8 mouse cellular contexts compared by ENCODE assay signal in the genomic region with DNA sequence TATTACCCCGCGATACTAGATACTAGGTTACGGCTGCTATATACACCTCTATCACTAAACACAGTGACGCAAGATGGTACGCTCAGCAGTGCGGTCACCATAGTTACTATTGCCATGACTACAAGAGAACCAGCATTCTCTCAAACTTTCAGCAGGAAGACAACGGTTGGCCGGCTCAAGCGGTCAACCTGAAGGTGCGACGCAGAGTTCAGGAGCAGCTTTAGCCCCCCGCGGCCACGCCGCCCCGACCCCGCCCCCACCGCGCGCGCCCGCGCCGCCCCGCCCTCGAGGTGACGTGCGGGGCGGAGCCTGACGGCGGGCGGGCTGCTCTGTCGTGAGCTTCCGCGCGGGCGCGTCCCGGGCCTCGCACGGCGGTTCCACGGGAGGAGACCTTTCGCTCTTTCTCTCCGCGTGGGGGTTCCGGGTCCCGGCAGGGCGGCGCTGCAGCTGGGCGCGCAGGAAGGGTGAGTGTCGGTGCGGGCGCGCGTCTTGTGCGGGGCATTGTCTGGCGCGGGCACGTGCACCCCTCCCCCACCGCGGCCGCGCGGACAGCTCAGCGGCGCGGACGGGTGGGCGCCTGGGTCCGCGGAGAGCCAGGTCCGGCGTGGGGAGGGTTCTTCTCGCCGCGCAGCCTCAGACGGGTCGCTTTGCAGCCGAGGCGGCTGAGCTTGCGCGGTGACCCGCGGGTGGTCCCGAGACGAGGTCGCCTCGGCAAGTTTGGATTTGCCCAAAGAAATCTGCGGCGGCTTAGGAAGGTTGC. TPM values are rescaled to one million over a fixed set of nuclear protein-coding genes. Genes with fewer than 3 reads are reported as not detected.
DNase-seq lines count a peak whose midpoint lies in the region; ATAC-seq and TF ChIP-seq lines count a peak whose summit lies in the region.

Gene Yeats2, plus strand, starts transcription at position 292 of the 760 bp plus-strand sequence.

- no peaks in the 10 kb centered on the region for H3K27me3 ChIP-seq in forebrain, embryonic 10.5 days (ENCODE audit: poor library complexity, severe bottlenecking)
- no peaks in the 10 kb centered on the region for H3K27me3 ChIP-seq in heart, embryonic 15.5 days
- H3K27me3 ChIP-seq in liver, embryonic 14.5 days (ENCODE audit: control insufficient read depth, insufficient read depth, low read length): no peaks in the 10 kb centered on the region
- no peaks in the 10 kb centered on the region for H3K27me3 ChIP-seq in neural tube, embryonic 11.5 days (ENCODE audit: control insufficient read depth, insufficient read depth, low read length)
- H3K27me3 ChIP-seq in stomach, postnatal 0 days (ENCODE audit: control insufficient read depth, insufficient read depth, low read length): no peaks in the 10 kb centered on the region

- peak; percentile 60 for DNase-seq in c-Kit-negative CD71-positive TER-119-positive erythroid progenitor cells, embryonic 14.5 days (ENCODE audit: low read depth, low spot score)
- peak; percentile 78 for DNase-seq in forebrain, embryonic 10.5 days (ENCODE audit: extremely low spot score, low spot score)
- DNase-seq in kidney, postnatal 25 days: peak; percentile 77 to 88
- peak; percentile 54 to 64 (median 59) for DNase-seq in liver, embryonic 14.5 days (ENCODE audit: low read depth in 3 of 3, low spot score in 3 of 3)
- peak; percentile 86 for DNase-seq in neural tube, embryonic 11.5 days (ENCODE audit: low spot score)
- DNase-seq in stomach, postnatal 0 days (ENCODE audit: low spot score): peak; percentile 84

- H3K4me1 ChIP-seq in forebrain, embryonic 10.5 days: peaks cover 15% of the 10 kb centered on the region
- H3K4me1 ChIP-seq in heart, embryonic 15.5 days (replicated peaks): peaks cover 19% of the 10 kb centered on the region
- peaks cover 5 to 16% of the 10 kb centered on the region in 2 experiments; a peak in 3 of 4 replicates for H3K4me1 ChIP-seq in liver, embryonic 14.5 days (replicated peaks; ENCODE audit: control insufficient read depth in 2 of 2, insufficient read depth in 2 of 2, low read length in 1 of 2)
- peaks cover 6% of the 10 kb centered on the region for H3K4me1 ChIP-seq in neural tube, embryonic 11.5 days (ENCODE audit: control insufficient read depth, insufficient read depth, low read length)
- no peaks in the 10 kb centered on the region; the same call in 1 of the 2 replicates for H3K4me1 ChIP-seq in stomach, postnatal 0 days (replicated peaks; ENCODE audit: control insufficient read depth, insufficient read depth)

- peak within 1 kb of the TSS; percentile 75 for H3K4me2 ChIP-seq in heart, embryonic 15.5 days
- H3K4me2 ChIP-seq in liver, embryonic 14.5 days (ENCODE audit: low read depth): peak within 1 kb of the TSS; percentile 73
- peak within 1 kb of the TSS; percentile 43 for H3K4me2 ChIP-seq in neural tube, embryonic 11.5 days (ENCODE audit: low read depth)
- peak within 1 kb of the TSS; percentile 59 for H3K4me2 ChIP-seq in stomach, postnatal 0 days (replicated peaks; ENCODE audit: low read depth)

- ATAC-seq in CD4-positive, CD25-positive, alpha-beta regulatory T cell, adult 4 months: peak; percentile 88
- ATAC-seq in heart, embryonic 15.5 days (replicated peaks; ENCODE audit: insufficient number of reproducible peaks, insufficient read depth, low FRiP score, low read depth): peak; percentile 92
- ATAC-seq in liver, embryonic 14.5 days (ENCODE audit: insufficient read depth): peak; percentile 94
- peak; percentile 94 for ATAC-seq in neural tube, embryonic 11.5 days (ENCODE audit: insufficient read depth, low FRiP score, low TSS enrichment)
- ATAC-seq in stomach, postnatal 0 days (ENCODE audit: low FRiP score, low TSS enrichment): peak; percentile 96

- H3K9ac ChIP-seq in heart, embryonic 15.5 days: peak within 1 kb of the TSS; percentile 91
- H3K9ac ChIP-seq in liver, embryonic 14.5 days (replicated peaks): peak within 1 kb of the TSS; percentile 92
- H3K9ac ChIP-seq in neural tube, embryonic 11.5 days (ENCODE audit: low read length): peak within 1 kb of the TSS; percentile 93
- peak within 1 kb of the TSS; percentile 88 for H3K9ac ChIP-seq in stomach, postnatal 0 days (ENCODE audit: low read length)

- no peak for TF ChIP-seq EP300 in liver, embryonic 14.5 days (IDR thresholded peaks at IDR 0.05; ENCODE audit: low read depth)
- TF ChIP-seq EP300 in stomach, postnatal 0 days (optimal IDR thresholded peaks at IDR 0.05): no peak

- H3K36me3 ChIP-seq in forebrain, embryonic 10.5 days (replicated peaks): peaks cover 33% of the 10 kb centered on the region
- H3K36me3 ChIP-seq in heart, embryonic 15.5 days: no peaks in the 10 kb centered on the region
- H3K36me3 ChIP-seq in liver, embryonic 14.5 days (replicated peaks; ENCODE audit: control insufficient read depth, insufficient read depth, low read depth): no peaks in the 10 kb centered on the region
- H3K36me3 ChIP-seq in neural tube, embryonic 11.5 days (ENCODE audit: control insufficient read depth, insufficient read depth, low read length): no peaks in the 10 kb centered on the region; the same call in 1 of the 2 replicates
- 0 out of 2 replicates have a peak, but pooled peaks cover 3% of the 10 kb centered on the region for H3K36me3 ChIP-seq in stomach, postnatal 0 days (ENCODE audit: control insufficient read depth, insufficient read depth, low read length)

- H3K27ac ChIP-seq in forebrain, embryonic 10.5 days: peak within 1 kb of the TSS; percentile 99
- H3K27ac ChIP-seq in heart, embryonic 15.5 days: peak within 1 kb of the TSS; percentile 95
- H3K27ac ChIP-seq in liver, embryonic 14.5 days: peak within 1 kb of the TSS; percentile 39
- H3K27ac ChIP-seq in neural tube, embryonic 11.5 days (ENCODE audit: low read depth, low read length): peak within 1 kb of the TSS; percentile 91
- H3K27ac ChIP-seq in stomach, postnatal 0 days (replicated peaks): peak within 1 kb of the TSS; percentile 89

- 2% methylated on average over 87 of the region's 92 CpGs for WGBS in forebrain, embryonic 10.5 days
- WGBS in heart, embryonic 15.5 days: under 1% methylated on average over 91 of the region's 92 CpGs
- WGBS in liver, embryonic 14.5 days (ENCODE audit: insufficient replicate concordance): under 1% methylated on average over 91 of the region's 92 CpGs
- WGBS in neural tube, embryonic 11.5 days: 1% methylated on average over 72 of the region's 92 CpGs
- under 1% methylated on average over 90 of the region's 92 CpGs for WGBS in stomach, postnatal 0 days

- peak within 1 kb of the TSS; percentile 86 for H3K4me3 ChIP-seq in forebrain, embryonic 10.5 days
- H3K4me3 ChIP-seq in heart, embryonic 15.5 days: peak within 1 kb of the TSS; percentile 95
- peak within 1 kb of the TSS; percentile 78 to 98 for H3K4me3 ChIP-seq in liver, embryonic 14.5 days (ENCODE audit: insufficient read depth in 1 of 2, low read depth in 2 of 2, low read length in 2 of 2)
- H3K4me3 ChIP-seq in neural tube, embryonic 11.5 days (ENCODE audit: low read depth, low read length): peak within 1 kb of the TSS; percentile 79
- peak within 1 kb of the TSS; percentile 77 for H3K4me3 ChIP-seq in stomach, postnatal 0 days (ENCODE audit: low read depth, low read length)

- 0 out of 2 replicates have a peak, but pooled peaks have one; percentile 9 for TF ChIP-seq CTCF in liver, embryonic 14.5 days (IDR thresholded peaks at IDR 0.05; ENCODE audit: low read depth)
- TF ChIP-seq CTCF in stomach, postnatal 0 days (IDR thresholded peaks at IDR 0.05; ENCODE audit: low read depth): peak; percentile 37; the same call in 1 of the 2 replicates

- peaks cover 6% of the 10 kb centered on the region; the same call in 1 of the 2 replicates for H3K9me3 ChIP-seq in forebrain, embryonic 10.5 days
- no peaks in the 10 kb centered on the region for H3K9me3 ChIP-seq in heart, embryonic 15.5 days (replicated peaks)
- H3K9me3 ChIP-seq in liver, embryonic 14.5 days (ENCODE audit: control insufficient read depth, low read length): no peaks in the 10 kb centered on the region
- H3K9me3 ChIP-seq in neural tube, embryonic 11.5 days (ENCODE audit: control insufficient read depth, low read length): 0 out of 2 replicates have a peak, but pooled peaks cover 2% of the 10 kb centered on the region
- H3K9me3 ChIP-seq in stomach, postnatal 0 days (ENCODE audit: control insufficient read depth, low read length): no peaks in the 10 kb centered on the region

RNA-seq across cellular contexts. Expression of gene Yeats2, which starts in this region (rescaled TPM):
- 1 to 10 TPM; 6.0 to 8.4 TPM for polyA plus RNA-seq in CD4-positive, CD25-positive, alpha-beta regulatory T cell, adult 4 months (2017; shearing (Covaris generic))
- polyA plus RNA-seq in forebrain, embryonic 10.5 days (2016; fragmentation: Nextera tagmentation; extraction: Ambion mirVana): 40.1 and 41.2 TPM in 2 replicates
- polyA plus RNA-seq in heart, embryonic 15.5 days (2015; fragmentation: Nextera tagmentation; extraction: Ambion mirVana): 13.9 and 21.0 TPM in 2 replicates
- polyA plus RNA-seq in liver, embryonic 14.5 days (2012; rRNA removed): 6.1 and 7.6 TPM in 2 replicates
- polyA plus RNA-seq in liver, embryonic 14.5 days (2014; fragmentation: Nextera tagmentation; extraction: Ambion mirVana): 3.0 and 4.5 TPM in 2 replicates
- 39.7 and 41.5 TPM in 2 replicates for polyA plus RNA-seq in neural tube, embryonic 11.5 days (2014; fragmentation: Nextera tagmentation; extraction: Ambion mirVana)
- 6.4 and 6.8 TPM in 2 replicates for polyA plus RNA-seq in stomach, postnatal 0 days (2015; fragmentation: Nextera tagmentation; extraction: Ambion mirVana)

Comparison
In these comparisons a context has a peak if more than half of its experiments do, and no peak if none do; other contexts are left out.
1. Peak in every context shown above with its lines: DNase-seq, ATAC-seq, H3K4me3 ChIP-seq and H3K27ac ChIP-seq.
2. H3K27ac ChIP-seq: peak in every context shown above with its lines; median percentile 99 in forebrain, embryonic 10.5 days; 95 in heart, embryonic 15.5 days; 91 in neural tube, embryonic 11.5 days; 89 in stomach, postnatal 0 days; 39 in liver, embryonic 14.5 days.